Mouse (Mus musculus) kidney, postnatal 25 days (tissue): ENCODE data around the gene Olfr1501.
"Not testable (repeated sequence)": the region's sequence is repeated elsewhere in the genome, so short reads cannot be mapped to it uniquely, and the experiment has no call there.

ENCODE experiments used
- DNase-seq, 2 experiments: peaks; one replicate each; pipeline ENCODE4 v3.0.0; 2021; ENCODE audit warnings: mixed read lengths in 2 of 2

Olfr1501 gene

GRCm38 (mm10) chr19:13850592-13850991 is at the start of gene Olfr1501:
Olfr1501 (minus strand) TSS chr19:13850692.
- DNase-seq = not testable (repeated sequence)

GRCm38 (mm10) chr19:13897828-13898227 is 47.3 kb upstream of the Olfr1501 start, which contains the start of gene Olfr1504:
Olfr1504 (minus strand) TSS chr19:13897928.
- DNase-seq = no peak

GRCm38 (mm10) chr19:13861495-13861894 is 11.0 kb upstream of the Olfr1501 start, which contains the start of gene Olfr1502:
Olfr1502 (plus strand) TSS chr19:13861795.
- DNase-seq = no peak

- no peak for DNase-seq
Observed at GRCm38 (mm10) chr19:13830388-13830787, 20.1 kb downstream of the Olfr1501 start, which contains the start of gene Olfr1500. Olfr1500 (minus strand) TSS chr19:13830488.

GRCm38 (mm10) chr19:13828447-13828846 is 22.0 kb downstream of the Olfr1501 start:
- no peak for DNase-seq

- DNase-seq = no peak
Observed at GRCm38 (mm10) chr19:13820847-13821246, 29.6 kb downstream of the Olfr1501 start.

- DNase-seq = no peak
Observed at GRCm38 (mm10) chr19:13819347-13819746, 31.1 kb downstream of the Olfr1501 start, which contains the start of gene Olfr1499. Olfr1499 (minus strand) TSS chr19:13819447.

- no peak for DNase-seq
Observed at GRCm38 (mm10) chr19:13818827-13819226, 31.7 kb downstream of the Olfr1501 start.

GRCm38 (mm10) chr19:13812823-13813222 is 37.7 kb downstream of the Olfr1501 start:
- no peak for DNase-seq

GRCm38 (mm10) chr19:13805486-13805885 is 45.0 kb downstream of the Olfr1501 start:
- not testable (repeated sequence) for DNase-seq

GRCm38 (mm10) chr19:13798102-13798501 is 52.4 kb downstream of the Olfr1501 start, which contains the start of gene Olfr1497:
Olfr1497 (minus strand) TSS chr19:13798202.
- DNase-seq = no peak
